Mouse (Mus musculus) thymus, adult 2 months (tissue): ENCODE measurements at regions not wholly inside any gene's neighbourhood (a gene's known extent, or its start where the extent isn't known, plus 50 kb on each side); places are given as distances from the start of the nearest gene placed in this dataset.

Experiments used
- CTCF ChIP-seq: fragments of 200-500 bp; IDR thresholded peaks from 2 replicates; pipeline ENCODE4 v1.5.1; 2012; ENCODE audit warnings: mild to moderate bottlenecking, control low read depth, low read length, moderate library complexity, borderline replicate concordance; ENCODE audit not compliant: control insufficient read depth, poor library complexity, insufficient read depth; ENCODE audit errors: extremely low read depth
- POLR2A ChIP-seq: fragments of 200-500 bp; IDR thresholded peaks from 2 replicates; pipeline ENCODE4 v1.6.1; 2012; ENCODE audit warnings: mild to moderate bottlenecking, low read length, control low read depth, moderate library complexity; ENCODE audit not compliant: control insufficient read depth, poor library complexity, insufficient read depth; ENCODE audit errors: extremely low read depth

GRCm38 (mm10) chr5:106285152-106285551 lies 172.8 kb downstream of the Barhl2 start:
- TF ChIP-seq POLR2A, result no peak
- no peak for TF ChIP-seq CTCF
